Mouse (Mus musculus) bone marrow macrophage, adult 2 months (primary cell): Measurements from ENCODE around the gene Myod1. TPM values are rescaled to one million over a fixed set of nuclear protein-coding genes. Genes with fewer than 3 reads are reported as not detected.

Source experiments
- H3K27ac ChIP-seq: 2 replicates; pipeline ENCODE4 v1.5.1; 2012; ENCODE audit warnings: low read depth, low read length; ENCODE audit not compliant: insufficient read depth
- H3K4me1 ChIP-seq: 2 replicates; pipeline ENCODE4 v1.6.1; 2012; ENCODE audit warnings: low read length; ENCODE audit not compliant: control insufficient read depth, insufficient read depth
- H3K4me3 ChIP-seq: 2 replicates; pipeline ENCODE4 v1.5.1; 2012; ENCODE audit warnings: mild to moderate bottlenecking, low read length, moderate library complexity; ENCODE audit not compliant: insufficient read depth
- CTCF ChIP-seq: IDR thresholded peaks from 2 replicates; pipeline ENCODE4 v1.5.1; 2012; ENCODE audit warnings: low read depth, mild to moderate bottlenecking, low read length, moderate library complexity
- POLR2A ChIP-seq: IDR thresholded peaks from 2 replicates; pipeline ENCODE4 v1.6.1; 2012; ENCODE audit warnings: mild to moderate bottlenecking, low read depth, low read length, borderline replicate concordance
- polyA plus RNA-seq: library from polyadenylated mRNA; stranded (reverse); fragments of >200 nt; gene quantifications from 2 replicates; pipeline ENCODE4 v1.2.4, GENCODE M21; 2012; ENCODE audit not compliant: missing spikeins, insufficient read depth, insufficient read length

The Myod1 gene
- polyA plus RNA-seq, 1 experiment = not detected

GRCm38 (mm10) chr7:46397732-46398333 is 21.6 kb downstream of the Myod1 start:
- no peaks in the 10 kb centered on the region for H3K4me1 ChIP-seq
- no peak overlapping the region for H3K4me3 ChIP-seq
- no peak overlapping the region for H3K27ac ChIP-seq
- TF ChIP-seq CTCF (no peak), POLR2A (no peak)

DNA sequence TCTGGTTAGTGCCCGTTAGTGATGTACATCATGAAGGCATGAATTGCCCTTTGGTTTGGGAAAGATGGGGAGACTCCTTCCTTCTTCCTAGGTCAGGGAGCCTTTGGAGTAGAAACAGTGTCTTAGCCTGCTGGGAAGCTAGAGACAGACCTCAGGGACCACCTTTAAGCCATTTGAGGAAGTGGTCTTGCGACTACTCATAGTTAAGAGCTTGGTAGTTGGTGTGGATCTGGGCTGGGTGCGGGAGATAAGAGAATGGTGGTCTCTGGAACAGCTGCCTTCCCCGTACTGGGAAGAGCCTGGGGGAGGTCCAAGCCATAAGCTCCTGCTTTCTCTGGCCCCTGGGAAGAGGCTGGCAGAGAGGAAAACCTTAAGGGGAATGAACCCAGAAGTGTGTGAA is 22.3 kb downstream of the Myod1 start:
- no peak overlapping the region for H3K27ac ChIP-seq
- TF ChIP-seq POLR2A = no peak
- H3K4me3 ChIP-seq = no peak overlapping the region
- H3K4me1 ChIP-seq = no peaks in the 10 kb centered on the region

DNA sequence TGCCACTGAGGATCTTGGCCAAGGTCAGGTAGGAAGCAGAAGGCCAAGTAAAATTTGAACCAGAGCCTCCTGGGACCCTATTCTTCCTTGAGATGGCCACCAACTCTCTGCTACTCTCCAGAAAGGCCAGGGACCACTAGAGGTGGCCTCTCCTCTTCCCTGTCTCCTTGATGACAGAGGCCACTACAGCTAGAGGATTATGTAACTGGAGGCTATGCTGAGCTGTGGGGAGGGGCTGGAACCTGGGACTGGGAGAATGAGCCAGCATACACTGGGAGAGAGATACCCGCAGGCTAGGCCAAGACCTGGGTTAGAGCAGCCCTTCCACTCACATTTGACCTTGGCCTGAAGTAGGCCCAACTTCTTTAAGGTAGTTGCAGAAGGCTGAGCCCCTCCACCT is 23.4 kb downstream of the Myod1 start:
- TF ChIP-seq CTCF (no peak), POLR2A (no peak)
- H3K4me1 ChIP-seq = no peaks in the 10 kb centered on the region
- H3K27ac ChIP-seq = no peak overlapping the region
- no peak overlapping the region for H3K4me3 ChIP-seq

- TF ChIP-seq POLR2A = no peak
- no peak for TF ChIP-seq CTCF
- Histone ChIP-seq H3K4me1 (no peaks in the 10 kb centered on the region), H3K4me3 (no peak overlapping the region), H3K27ac (no peak overlapping the region)
Observed at GRCm38 (mm10) chr7:46400346-46400745, 24.1 kb downstream of the Myod1 start.

DNA sequence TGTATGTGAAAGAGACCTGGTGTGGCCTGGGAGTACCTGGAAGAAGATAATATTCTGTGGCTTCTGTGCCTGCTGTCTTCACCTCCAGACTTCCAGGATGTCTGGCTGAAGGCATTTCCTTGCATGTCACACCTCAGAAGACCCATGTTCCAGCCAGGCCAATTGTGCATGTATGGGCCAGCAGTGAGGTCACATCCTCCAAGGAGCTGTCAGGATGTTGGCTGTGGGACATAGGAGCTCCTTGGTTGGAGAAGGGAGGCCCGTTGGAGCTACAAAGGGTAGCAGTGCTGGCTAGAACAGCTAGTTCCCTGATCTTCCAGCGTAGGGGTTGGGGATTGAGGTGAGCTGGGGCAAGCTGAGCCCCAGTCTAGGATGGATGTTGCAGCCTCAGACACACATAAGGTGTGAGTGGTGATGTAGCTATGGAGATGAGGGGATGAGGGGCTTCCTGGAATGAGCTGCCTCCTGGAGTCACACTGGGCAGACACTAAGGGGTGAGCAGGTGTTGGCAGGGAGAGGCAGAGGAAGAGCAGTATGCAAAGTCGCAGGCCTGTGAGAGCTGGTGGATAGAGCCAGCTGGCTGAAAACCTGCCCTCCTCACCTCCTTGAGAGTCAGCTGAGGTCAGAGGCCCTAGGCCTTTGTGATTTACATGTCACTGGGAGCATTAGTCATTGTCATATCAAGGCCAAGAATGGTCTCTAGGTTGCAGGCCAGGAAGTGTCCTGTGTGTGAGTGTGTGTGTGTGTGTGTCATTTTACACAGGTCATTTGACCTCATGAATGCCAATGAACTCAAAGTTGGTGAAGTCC is 25.3 kb downstream of the Myod1 start:
- Histone ChIP-seq H3K4me3 (no peak overlapping the region), H3K4me1 (no peaks in the 10 kb centered on the region), H3K27ac (no peak overlapping the region)
- TF ChIP-seq POLR2A (no peak), CTCF (no peak)

- Histone ChIP-seq H3K4me1 (no peaks in the 10 kb centered on the region), H3K27ac (no peak overlapping the region), H3K4me3 (no peak overlapping the region)
- TF ChIP-seq POLR2A (no peak), CTCF (no peak)
Observed at GRCm38 (mm10) chr7:46403616-46404485, 27.6 kb downstream of the Myod1 start.

DNA sequence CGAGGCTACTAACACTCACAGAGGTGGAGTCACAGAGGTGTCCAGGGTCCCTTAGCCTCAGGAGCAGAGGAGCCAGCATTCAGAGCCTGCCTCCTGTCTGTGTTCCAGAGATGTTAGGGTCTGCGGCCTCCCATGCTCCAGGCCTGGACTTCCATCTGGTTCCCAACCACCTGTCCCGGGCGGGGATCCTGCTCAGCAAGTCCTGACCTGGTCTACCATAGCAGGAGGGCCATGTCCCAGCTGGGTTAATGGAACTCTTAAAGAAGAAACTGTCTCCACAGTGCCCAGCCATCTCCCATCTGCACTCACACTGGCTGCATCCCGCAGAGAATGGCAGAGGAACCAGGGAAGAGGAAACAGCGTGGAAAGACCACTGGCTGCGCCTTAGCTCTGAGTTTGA is 28.5 kb downstream of the Myod1 start:
- TF ChIP-seq CTCF (no peak), POLR2A (no peak)
- Histone ChIP-seq H3K4me3 (no peak overlapping the region), H3K4me1 (no peaks in the 10 kb centered on the region), H3K27ac (no peak overlapping the region)

- no peak for TF ChIP-seq POLR2A
- TF ChIP-seq CTCF = no peak
- H3K4me1 ChIP-seq = no peaks in the 10 kb centered on the region
- no peak overlapping the region for H3K4me3 ChIP-seq
- H3K27ac ChIP-seq = no peak overlapping the region
Observed at GRCm38 (mm10) chr7:46408606-46409005, 32.3 kb downstream of the Myod1 start.

DNA sequence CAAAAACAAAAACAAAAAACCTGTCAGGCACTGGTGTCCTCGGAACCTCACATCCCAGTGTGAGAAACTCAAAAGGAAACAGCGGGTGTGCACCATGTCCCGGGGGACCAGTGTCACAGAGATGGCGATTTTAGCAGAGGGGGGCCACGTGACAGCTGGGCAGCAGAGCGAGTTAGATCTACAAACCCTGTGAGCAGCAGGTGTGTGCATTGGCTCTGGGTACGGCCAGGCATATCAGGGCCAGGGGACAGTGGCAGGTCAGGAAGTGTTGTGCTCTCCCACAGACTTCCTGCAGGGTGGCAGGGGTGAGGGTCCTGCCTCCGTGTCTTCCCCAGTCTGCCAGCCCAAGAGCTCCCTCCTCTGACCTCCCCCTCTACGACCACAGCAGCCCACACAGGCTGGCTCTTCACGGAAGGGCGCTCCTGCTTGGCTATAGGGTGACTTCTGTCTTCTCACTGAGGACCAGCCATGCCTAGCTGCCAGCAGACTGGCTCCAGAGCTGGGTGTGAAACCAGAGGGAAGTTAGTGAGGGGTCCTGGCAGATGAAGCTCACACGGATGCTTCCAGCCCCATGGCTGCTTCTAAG is 33.0 kb downstream of the Myod1 start:
- no peak overlapping the region for H3K27ac ChIP-seq
- no peak overlapping the region for H3K4me3 ChIP-seq
- TF ChIP-seq POLR2A = no peak
- TF ChIP-seq CTCF = no peak
- H3K4me1 ChIP-seq = no peaks in the 10 kb centered on the region

DNA sequence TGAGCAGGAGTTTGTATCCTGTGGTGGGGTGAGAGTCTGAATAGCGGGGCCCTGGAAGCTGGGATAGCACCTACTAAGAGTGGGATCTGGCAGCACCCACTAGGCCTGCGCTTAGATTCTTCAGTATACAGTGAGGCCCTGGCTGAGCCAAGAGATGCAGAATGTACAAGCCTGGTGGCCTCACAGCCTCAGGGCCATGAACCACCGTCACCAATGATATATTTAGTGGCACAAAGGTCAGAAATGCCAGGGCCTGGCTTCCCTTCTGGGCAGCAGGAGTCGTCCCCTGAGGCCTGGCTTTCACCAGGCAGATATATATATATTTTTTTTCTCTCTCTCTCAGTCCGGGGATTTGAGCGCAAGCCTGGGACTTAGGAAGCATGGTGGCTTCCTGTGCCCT is 34.5 kb downstream of the Myod1 start:
- Histone ChIP-seq H3K4me3 (no peak overlapping the region), H3K4me1 (no peaks in the 10 kb centered on the region), H3K27ac (no peak overlapping the region)
- TF ChIP-seq POLR2A (no peak), CTCF (no peak)
